Mouse (Mus musculus): ENCODE results near the gene Aktip. TPM values are rescaled to one million over a fixed set of nuclear protein-coding genes. Genes with fewer than 3 reads are reported as not detected.

The Aktip gene
- polyA plus RNA-seq, 1 experiment from 2014 or later: 51.8 TPM

DNA sequence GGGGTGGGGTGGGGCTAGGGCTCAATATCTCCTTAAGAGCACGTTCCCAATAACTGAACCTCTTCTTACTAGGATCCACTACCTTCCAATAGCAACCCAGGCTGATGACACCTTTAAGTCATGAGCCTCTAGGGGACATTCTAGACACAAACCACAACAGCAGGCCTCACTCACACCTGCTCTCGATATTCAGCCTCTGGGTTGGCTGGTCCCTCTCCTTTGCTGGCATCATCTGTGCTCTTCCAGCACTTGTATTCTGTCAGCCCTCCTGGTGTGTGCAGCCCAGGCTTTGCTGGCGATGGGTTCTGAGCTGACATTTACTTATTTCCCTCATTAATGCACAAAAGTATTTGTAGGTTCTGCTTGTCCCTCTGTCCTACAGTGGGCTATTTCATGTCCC is 14.5 kb upstream of the Aktip start:
- H3K4me2 ChIP-seq: no peak overlapping the region
- H3K9ac ChIP-seq: no peak overlapping the region
- no peak overlapping the region for H3K4me3 ChIP-seq (replicated peaks)
- H3K9me3 ChIP-seq: no peaks in the 10 kb centered on the region
- WGBS: 79% methylated on average over 3 of the region's 3 CpGs
- no peaks in the 10 kb centered on the region for H3K4me1 ChIP-seq
- H3K36me3 ChIP-seq: no peaks in the 10 kb centered on the region
- H3K27me3 ChIP-seq (replicated peaks): no peaks in the 10 kb centered on the region
- no peak for ATAC-seq (ENCODE audit: insufficient read depth, low FRiP score, low read depth)
- H3K27ac ChIP-seq: no peak overlapping the region

- no peaks in the 10 kb centered on the region for H3K36me3 ChIP-seq
- no peaks in the 10 kb centered on the region for H3K9me3 ChIP-seq
- WGBS: 88% methylated on average over 2 of the region's 2 CpGs
Measured at GRCm38 (mm10) chr8:91212948-91213347, 13.2 kb upstream of the Aktip start.

DNA sequence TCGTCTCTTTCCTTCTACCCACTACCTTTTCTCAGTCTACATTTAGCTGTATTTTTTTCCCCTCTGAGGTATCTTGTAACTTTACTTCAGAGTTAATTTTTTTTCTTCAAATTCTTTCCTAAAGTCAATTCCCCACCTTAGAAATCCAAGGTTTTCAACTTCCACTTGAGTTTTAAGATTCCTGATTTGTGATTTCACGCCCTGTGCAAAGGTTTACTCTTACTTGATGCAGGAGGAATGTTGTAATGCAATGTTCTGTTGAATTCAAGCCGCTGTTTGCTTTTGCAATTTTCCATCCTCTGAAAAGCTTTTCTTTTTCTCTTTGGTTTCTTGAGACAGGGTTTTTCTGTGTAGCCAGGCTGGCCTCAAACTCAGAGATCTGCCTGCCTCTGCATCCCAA is 9.9 kb upstream of the Aktip start:
- Histone ChIP-seq H3K4me3 (replicated peaks) (no peak overlapping the region), H3K4me2 (no peak overlapping the region), H3K9me3 (no peaks in the 10 kb centered on the region), H3K27me3 (replicated peaks) (no peaks in the 10 kb centered on the region), H3K36me3 (no peaks in the 10 kb centered on the region), H3K4me1 (no peaks in the 10 kb centered on the region), H3K27ac (no peak overlapping the region), H3K9ac (no peak overlapping the region)
- WGBS: 70% methylated on average over 3 of the region's 3 CpGs
- ATAC-seq (ENCODE audit: insufficient read depth, low FRiP score, low read depth): no peak

More at GRCm38 (mm10) chr8:91212948-91213347, 13.2 kb upstream of the Aktip start:
- H3K27ac ChIP-seq: no peak overlapping the region
- no peak overlapping the region for H3K4me3 ChIP-seq (replicated peaks)
- ATAC-seq (ENCODE audit: insufficient read depth, low FRiP score, low read depth): no peak
- H3K9ac ChIP-seq: no peak overlapping the region
- no peaks in the 10 kb centered on the region for H3K27me3 ChIP-seq (replicated peaks)
- no peak overlapping the region for H3K4me2 ChIP-seq
- H3K4me1 ChIP-seq: no peaks in the 10 kb centered on the region

GRCm38 (mm10) chr8:91207676-91208075 is 7.9 kb upstream of the Aktip start:
- Histone ChIP-seq H3K4me3 (replicated peaks) (no peak overlapping the region), H3K9me3 (no peaks in the 10 kb centered on the region)
- WGBS: 39% methylated on average over 2 of the region's 2 CpGs

DNA sequence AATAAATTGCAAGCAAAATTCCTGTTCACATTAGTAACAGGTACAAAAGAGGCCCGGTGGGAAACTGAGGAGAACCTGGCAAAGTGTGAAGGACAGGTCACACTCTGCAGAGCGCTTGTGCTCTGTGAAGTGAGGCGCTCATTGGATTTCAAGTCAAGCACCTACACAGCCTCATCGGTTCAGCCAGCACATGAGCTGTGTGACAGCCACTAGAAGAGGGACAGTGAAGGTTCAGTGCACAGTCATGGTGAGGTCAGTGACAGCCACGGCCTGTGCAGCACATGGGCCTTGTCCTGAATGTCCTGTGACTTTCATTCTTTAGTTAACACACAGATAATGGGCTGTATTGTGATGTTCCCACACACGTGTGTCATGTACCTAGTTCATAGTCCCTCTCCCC is 6.1 kb upstream of the Aktip start:
- H3K4me1 ChIP-seq: no peaks in the 10 kb centered on the region
- WGBS: 85% methylated on average over 6 of the region's 6 CpGs

More at GRCm38 (mm10) chr8:91207676-91208075, 7.9 kb upstream of the Aktip start:
- no peak overlapping the region for H3K4me2 ChIP-seq
- no peaks in the 10 kb centered on the region for H3K36me3 ChIP-seq
- ATAC-seq (ENCODE audit: insufficient read depth, low FRiP score, low read depth): no peak
- H3K27me3 ChIP-seq (replicated peaks): no peaks in the 10 kb centered on the region
- H3K4me1 ChIP-seq: no peaks in the 10 kb centered on the region
- H3K9ac ChIP-seq: no peak overlapping the region
- no peak overlapping the region for H3K27ac ChIP-seq

DNA sequence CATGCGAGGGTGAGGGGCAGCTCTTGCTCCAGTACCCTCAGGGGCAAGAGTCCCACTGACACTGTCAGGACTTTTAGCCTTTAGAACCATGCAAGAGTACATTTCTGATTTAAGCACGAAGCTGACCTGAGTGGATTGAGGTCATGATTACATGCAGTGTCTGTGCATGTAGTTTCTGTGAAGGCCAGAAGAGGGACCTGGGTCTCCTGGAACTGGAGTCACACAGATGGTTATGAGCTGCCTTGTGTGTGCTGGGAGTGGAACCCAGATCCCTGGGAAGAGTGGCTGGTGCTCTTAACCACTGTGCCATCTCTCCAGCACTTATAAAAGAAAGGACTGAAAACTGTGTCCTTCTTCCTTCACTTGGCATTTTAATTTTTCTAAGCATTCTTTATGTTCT is 1.4 kb upstream of the Aktip start:
- ATAC-seq (ENCODE audit: insufficient read depth, low FRiP score, low read depth): no peak
- Histone ChIP-seq H3K9me3 (no peaks in the 10 kb centered on the region), H3K4me2 (no peak overlapping the region), H3K36me3 (no peaks in the 10 kb centered on the region), H3K4me3 (replicated peaks) (no peak overlapping the region), H3K27ac (no peak overlapping the region), H3K4me1 (no peaks in the 10 kb centered on the region), H3K27me3 (replicated peaks) (no peaks in the 10 kb centered on the region), H3K9ac (no peak overlapping the region)
- 64% methylated on average over 2 of the region's 2 CpGs for WGBS

More for the DNA sequence above, 6.1 kb upstream of the Aktip start:
- no peak for ATAC-seq (ENCODE audit: insufficient read depth, low FRiP score, low read depth)
- Histone ChIP-seq H3K36me3 (no peaks in the 10 kb centered on the region), H3K9me3 (no peaks in the 10 kb centered on the region), H3K4me2 (no peak overlapping the region), H3K27ac (no peak overlapping the region), H3K4me3 (replicated peaks) (no peak overlapping the region), H3K9ac (no peak overlapping the region), H3K27me3 (replicated peaks) (no peaks in the 10 kb centered on the region)

- H3K27ac ChIP-seq: no peak overlapping the region
- ATAC-seq (ENCODE audit: insufficient read depth, low FRiP score, low read depth): no peak
- no peaks in the 10 kb centered on the region for H3K4me1 ChIP-seq
- no peak overlapping the region for H3K9ac ChIP-seq
- no peak overlapping the region for H3K4me2 ChIP-seq
- no peaks in the 10 kb centered on the region for H3K36me3 ChIP-seq
- 67% methylated on average over 3 of the region's 3 CpGs for WGBS
- H3K4me3 ChIP-seq (replicated peaks): no peak overlapping the region
- H3K27me3 ChIP-seq (replicated peaks): no peaks in the 10 kb centered on the region
- no peaks in the 10 kb centered on the region for H3K9me3 ChIP-seq
Measured at GRCm38 (mm10) chr8:91198036-91198435, 1.7 kb downstream of the Aktip start.

GRCm38 (mm10) chr8:91197233-91197632 is 2.5 kb downstream of the Aktip start:
- no peak overlapping the region for H3K4me3 ChIP-seq (replicated peaks)
- H3K4me2 ChIP-seq: no peak overlapping the region
- no peak overlapping the region for H3K27ac ChIP-seq
- H3K9me3 ChIP-seq: no peaks in the 10 kb centered on the region
- no peak for ATAC-seq (ENCODE audit: insufficient read depth, low FRiP score, low read depth)
- H3K27me3 ChIP-seq (replicated peaks): no peaks in the 10 kb centered on the region
- no peak overlapping the region for H3K9ac ChIP-seq
- H3K36me3 ChIP-seq: no peaks in the 10 kb centered on the region
- 79% methylated on average over 5 of the region's 5 CpGs for WGBS
- no peaks in the 10 kb centered on the region for H3K4me1 ChIP-seq

DNA sequence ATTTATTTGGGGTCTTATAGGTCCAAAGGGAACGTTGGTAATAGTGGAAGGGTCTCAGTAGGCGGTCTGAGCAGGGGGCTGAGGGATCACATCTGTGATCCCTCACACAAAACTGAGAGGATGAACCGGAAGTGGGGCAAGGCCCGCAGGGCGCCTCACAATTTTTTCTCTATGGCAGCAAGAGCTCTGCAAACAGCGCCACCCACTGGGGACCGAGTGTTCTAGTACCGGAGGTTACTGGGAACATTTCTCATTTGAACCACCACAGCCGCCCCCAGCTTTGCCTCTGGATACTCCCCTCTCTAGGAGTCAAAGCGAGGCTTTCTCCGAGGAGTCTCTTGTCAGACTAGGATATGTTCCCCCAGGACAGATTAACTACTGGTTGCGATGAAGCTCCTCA is 3.1 kb downstream of the Aktip start:
- H3K27ac ChIP-seq: no peak overlapping the region
- H3K4me1 ChIP-seq: no peaks in the 10 kb centered on the region
- no peaks in the 10 kb centered on the region for H3K9me3 ChIP-seq
- no peak overlapping the region for H3K9ac ChIP-seq
- no peak for ATAC-seq (ENCODE audit: insufficient read depth, low FRiP score, low read depth)
- H3K36me3 ChIP-seq: no peaks in the 10 kb centered on the region
- no peak overlapping the region for H3K4me3 ChIP-seq (replicated peaks)
- H3K27me3 ChIP-seq (replicated peaks): no peaks in the 10 kb centered on the region
- no peak overlapping the region for H3K4me2 ChIP-seq
- 73% methylated on average over 12 of the region's 12 CpGs for WGBS

DNA sequence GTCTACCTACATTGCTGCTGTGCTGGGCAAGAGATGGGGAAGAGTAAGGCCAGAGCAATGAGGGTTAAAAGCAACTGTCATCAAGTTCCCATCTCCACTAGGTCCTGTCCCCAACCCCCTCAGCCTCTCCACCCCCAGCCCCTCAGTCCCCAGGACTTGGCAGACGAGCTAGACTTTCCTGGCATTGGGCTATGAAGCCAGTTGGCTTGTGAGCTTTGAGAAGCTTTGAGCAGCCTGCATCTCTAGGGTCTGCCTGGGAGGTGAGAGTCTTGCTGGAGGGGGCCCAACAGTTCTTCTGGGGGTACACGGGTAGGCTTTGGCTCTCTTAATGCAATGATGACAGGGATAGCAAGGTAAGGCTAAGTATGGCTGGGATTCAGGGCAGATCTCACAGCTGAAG is 5.7 kb downstream of the Aktip start:
- ATAC-seq (ENCODE audit: insufficient read depth, low FRiP score, low read depth): no peak
- H3K4me2 ChIP-seq: no peak overlapping the region
- H3K27ac ChIP-seq: no peak overlapping the region
- no peaks in the 10 kb centered on the region for H3K36me3 ChIP-seq
- H3K9ac ChIP-seq: no peak overlapping the region
- peaks cover under 1% of the 10 kb centered on the region; the same call in 1 of the 2 replicates for H3K27me3 ChIP-seq (replicated peaks)
- 62% methylated on average over 2 of the region's 2 CpGs for WGBS
- H3K4me1 ChIP-seq: 0 out of 2 replicates have a peak, but pooled peaks cover 4% of the 10 kb centered on the region
- H3K4me3 ChIP-seq (replicated peaks): no peak overlapping the region
- H3K9me3 ChIP-seq: no peaks in the 10 kb centered on the region

GRCm38 (mm10) chr8:91192941-91193340 is 6.8 kb downstream of the Aktip start:
- Histone ChIP-seq H3K4me3 (replicated peaks) (no peak overlapping the region), H3K27ac (no peak overlapping the region), H3K4me2 (no peak overlapping the region), H3K27me3 (replicated peaks) (peaks cover 5% of the 10 kb centered on the region; the same call in 1 of the 2 replicates), H3K9ac (no peak overlapping the region), H3K9me3 (no peaks in the 10 kb centered on the region), H3K36me3 (no peaks in the 10 kb centered on the region), H3K4me1 (0 out of 2 replicates have a peak, but pooled peaks cover 4% of the 10 kb centered on the region)
- ATAC-seq (ENCODE audit: insufficient read depth, low FRiP score, low read depth): no peak
- WGBS: 71% methylated on average over 5 of the region's 5 CpGs

GRCm38 (mm10) chr8:91190816-91191340 is 8.9 kb downstream of the Aktip start:
- 5% methylated on average over 17 of the region's 17 CpGs for WGBS
- ATAC-seq (ENCODE audit: insufficient read depth, low FRiP score, low read depth): peak; percentile 73; the same call in 1 of the 2 replicates
- Histone ChIP-seq H3K4me3 (replicated peaks) (no peak overlapping the region), H3K9ac (no peak overlapping the region), H3K36me3 (no peaks in the 10 kb centered on the region), H3K27ac (no peak overlapping the region), H3K9me3 (no peaks in the 10 kb centered on the region), H3K4me2 (peak overlapping the region; percentile 34), H3K27me3 (replicated peaks) (peaks cover 5% of the 10 kb centered on the region; the same call in 1 of the 2 replicates), H3K4me1 (0 out of 2 replicates have a peak, but pooled peaks cover 4% of the 10 kb centered on the region)

- WGBS: 65% methylated on average over 10 of the region's 11 CpGs
- Histone ChIP-seq H3K9ac (no peak overlapping the region), H3K27me3 (replicated peaks) (peaks cover 5% of the 10 kb centered on the region; the same call in 1 of the 2 replicates)
Measured at GRCm38 (mm10) chr8:91188152-91188551, 11.6 kb downstream of the Aktip start.

More at GRCm38 (mm10) chr8:91188152-91188551, 11.6 kb downstream of the Aktip start:
- no peaks in the 10 kb centered on the region for H3K36me3 ChIP-seq
- H3K4me3 ChIP-seq (replicated peaks): no peak overlapping the region
- 0 out of 2 replicates have a peak, but pooled peaks cover 4% of the 10 kb centered on the region for H3K4me1 ChIP-seq
- H3K27ac ChIP-seq: no peak overlapping the region
- no peak for ATAC-seq (ENCODE audit: insufficient read depth, low FRiP score, low read depth)
- no peaks in the 10 kb centered on the region for H3K9me3 ChIP-seq
- no peak overlapping the region for H3K4me2 ChIP-seq

Measured in stomach, embryonic 15.5 days (tissue).